Mouse (Mus musculus) intestine, embryonic 16.5 days (tissue): ENCODE results near the gene Smim8. TPM values are rescaled to one million over a fixed set of nuclear protein-coding genes. Genes with fewer than 3 reads are reported as not detected.
"Not testable (repeated sequence)": the region's sequence is repeated elsewhere in the genome, so short reads cannot be mapped to it uniquely, and the experiment has no call there.

ENCODE experiments used
- ATAC-seq: fragments of 200-750 bp; cut with Nextera tagmentation; 2 replicates; pipeline ENCODE4 v1.8.0; 2017; ENCODE audit warnings: moderate TSS enrichment, moderate library complexity
- H3K27ac ChIP-seq: fragments of 300-500 bp; sonication (generic); 2 replicates; pipeline ENCODE4 v1.5.1; 2014; ENCODE audit warnings: mild to moderate bottlenecking, low read length
- H3K27me3 ChIP-seq: fragments of 300-500 bp; sonication (generic); replicated peaks from 2 replicates; pipeline ENCODE4 v1.6.1; 2014; ENCODE audit warnings: low read length, control low read depth, mixed read lengths; ENCODE audit not compliant: control insufficient read depth, insufficient read depth
- H3K36me3 ChIP-seq: fragments of 300-500 bp; sonication (generic); 2 replicates; pipeline ENCODE4 v1.6.1; 2014; ENCODE audit warnings: low read length, control low read depth; ENCODE audit not compliant: control insufficient read depth, insufficient read depth
- H3K4me1 ChIP-seq: fragments of 300-500 bp; sonication (generic); 2 replicates; pipeline ENCODE4 v1.6.1; 2014; ENCODE audit warnings: low read length, control low read depth, mixed read lengths; ENCODE audit not compliant: control insufficient read depth, insufficient read depth
- H3K4me2 ChIP-seq: fragments of 300-500 bp; sonication (generic); 2 replicates; pipeline ENCODE4 v1.6.1; 2014; ENCODE audit warnings: low read depth, low read length, control low read depth
- H3K4me3 ChIP-seq: fragments of 300-500 bp; sonication (generic); 2 replicates; pipeline ENCODE4 v1.5.1; 2014; ENCODE audit warnings: mild to moderate bottlenecking, low read length
- H3K9ac ChIP-seq: fragments of 300-500 bp; sonication (generic); 2 replicates; pipeline ENCODE4 v1.6.1; 2014; ENCODE audit warnings: low read depth, low read length
- H3K9me3 ChIP-seq: fragments of 300-500 bp; sonication (generic); 2 replicates; pipeline ENCODE4 v1.6.1; 2016; ENCODE audit warnings: low read length, control low read depth; ENCODE audit not compliant: control insufficient read depth
- WGBS: fragments of 180-500 bp; shearing (Covaris S2); extraction: QIAGEN DNeasy Blood & Tissue Kit; methylation state at CpG from one replicate; pipeline ENCODE4 v1.1.7; 2014; 5-methylcytosine and 5-hydroxymethylcytosine counted together
- polyA plus RNA-seq: library from polyadenylated mRNA; unstranded; fragments of >200 nt; fragmentation: Nextera tagmentation; extraction: Ambion mirVana; gene quantifications from 2 replicates; pipeline ENCODE4 v1.2.1, GENCODE M21; 2015

The Smim8 gene
- polyA plus RNA-seq, 1 experiment from 2014 or later = 46.8 TPM

GRCm38 (mm10) chr4:34784865-34785264, 6.6 kb upstream of the Smim8 start:
- 59% methylated on average over 5 of the region's 5 CpGs for WGBS
- H3K4me2 ChIP-seq = no peak overlapping the region
- H3K27ac ChIP-seq = no peak overlapping the region
- H3K9ac ChIP-seq = no peak overlapping the region
- no peaks in the 10 kb centered on the region for H3K36me3 ChIP-seq
- no peak overlapping the region for H3K4me3 ChIP-seq
- no peaks in the 10 kb centered on the region for H3K27me3 ChIP-seq
- H3K9me3 ChIP-seq = no peaks in the 10 kb centered on the region
- H3K4me1 ChIP-seq = no peaks in the 10 kb centered on the region
- no peak for ATAC-seq

GRCm38 (mm10) chr4:34782730-34783129, 4.5 kb upstream of the Smim8 start:
- H3K36me3 ChIP-seq = no peaks in the 10 kb centered on the region
- 40% methylated on average over 4 of the region's 4 CpGs for WGBS
- H3K9me3 ChIP-seq = no peaks in the 10 kb centered on the region
- H3K9ac ChIP-seq = no peak overlapping the region
- ATAC-seq = no peak
- H3K4me3 ChIP-seq = no peak overlapping the region
- H3K27me3 ChIP-seq = no peaks in the 10 kb centered on the region
- no peak overlapping the region for H3K4me2 ChIP-seq
- no peak overlapping the region for H3K27ac ChIP-seq
- no peaks in the 10 kb centered on the region for H3K4me1 ChIP-seq

GRCm38 (mm10) chr4:34771652-34772371, 6.4 kb downstream of the Smim8 start:
- Histone ChIP-seq H3K4me3 (no peak overlapping the region), H3K9ac (no peak overlapping the region), H3K4me1 (no peaks in the 10 kb centered on the region), H3K9me3 (no peaks in the 10 kb centered on the region), H3K27me3 (no peaks in the 10 kb centered on the region), H3K36me3 (no peaks in the 10 kb centered on the region; the same call in 1 of the 2 replicates), H3K27ac (no peak overlapping the region), H3K4me2 (no peak overlapping the region)
- ATAC-seq = no peak
- WGBS = 17% methylated on average over 8 of the region's 8 CpGs

- H3K9me3 ChIP-seq = no peaks in the 10 kb centered on the region
- no peaks in the 10 kb centered on the region for H3K27me3 ChIP-seq
- WGBS = 85% methylated on average over 1 of the region's 1 CpGs
- no peaks in the 10 kb centered on the region for H3K4me1 ChIP-seq
- no peaks in the 10 kb centered on the region for H3K36me3 ChIP-seq
- H3K9ac ChIP-seq = no peak within 1 kb of the TSS
- no peak within 1 kb of the TSS for H3K4me3 ChIP-seq
- no peak for ATAC-seq
- no peak within 1 kb of the TSS for H3K27ac ChIP-seq
- H3K4me2 ChIP-seq = no peak within 1 kb of the TSS
Measured at GRCm38 (mm10) chr4:34756163-34756562, 22.1 kb downstream of the Smim8 start, which contains the start of gene Gm136. TSS of gene Gm136 (minus strand) at chr4:34756263.

- Histone ChIP-seq H3K27ac (no peak overlapping the region), H3K27me3 (no peaks in the 10 kb centered on the region), H3K4me1 (no peaks in the 10 kb centered on the region), H3K9ac (no peak overlapping the region), H3K9me3 (no peaks in the 10 kb centered on the region), H3K4me2 (no peak overlapping the region), H3K36me3 (no peaks in the 10 kb centered on the region), H3K4me3 (no peak overlapping the region)
- WGBS = 48% methylated on average over 6 of the region's 6 CpGs
- no peak for ATAC-seq
Measured at GRCm38 (mm10) chr4:34749236-34749635, 29.0 kb downstream of the Smim8 start.

- Histone ChIP-seq H3K36me3 (no peaks in the 10 kb centered on the region), H3K4me3 (no peak overlapping the region), H3K4me1 (0 out of 2 replicates have a peak, but pooled peaks cover 2% of the 10 kb centered on the region), H3K4me2 (no peak overlapping the region), H3K27ac (no peak overlapping the region), H3K9me3 (no peaks in the 10 kb centered on the region), H3K9ac (no peak overlapping the region), H3K27me3 (no peaks in the 10 kb centered on the region)
- no peak for ATAC-seq
- WGBS = 81% methylated on average over 3 of the region's 3 CpGs
Measured at GRCm38 (mm10) chr4:34734461-34734860, 43.8 kb downstream of the Smim8 start.

GRCm38 (mm10) chr4:34733415-34733814, 44.8 kb downstream of the Smim8 start:
- H3K9ac ChIP-seq, H3K27me3 ChIP-seq, H3K4me2 ChIP-seq, H3K27ac ChIP-seq, ATAC-seq, H3K9me3 ChIP-seq, H3K4me3 ChIP-seq, H3K36me3 ChIP-seq, H3K4me1 ChIP-seq: not testable (repeated sequence)
- WGBS = 23% methylated on average over 2 of the region's 2 CpGs

GRCm38 (mm10) chr4:34729851-34730341, 48.3 kb downstream of the Smim8 start, which contains the start of gene Cfap206:
TSS of gene Cfap206 (minus strand) at chr4:34730206.
- Histone ChIP-seq H3K27ac (no peak within 1 kb of the TSS), H3K4me3 (peak within 1 kb of the TSS; percentile 53), H3K9ac (peak within 1 kb of the TSS; percentile 61), H3K4me1 (0 out of 2 replicates have a peak, but pooled peaks cover 2% of the 10 kb centered on the region), H3K36me3 (no peaks in the 10 kb centered on the region), H3K27me3 (no peaks in the 10 kb centered on the region), H3K4me2 (peak within 1 kb of the TSS; percentile 97), H3K9me3 (no peaks in the 10 kb centered on the region)
- ATAC-seq = peak; percentile 99
- WGBS = under 1% methylated on average over 38 of the region's 38 CpGs

GRCm38 (mm10) chr4:34725710-34726109, 52.5 kb downstream of the Smim8 start:
- not testable (repeated sequence) for H3K4me3 ChIP-seq, H3K36me3 ChIP-seq, H3K27me3 ChIP-seq, H3K9me3 ChIP-seq, H3K4me1 ChIP-seq, H3K9ac ChIP-seq, H3K27ac ChIP-seq, H3K4me2 ChIP-seq, ATAC-seq
- WGBS = 92% methylated on average over 3 of the region's 3 CpGs
